Mouse (Mus musculus) intestine, embryonic 14.5 days (tissue): Measurements from ENCODE around the gene Gnb1. TPM values are rescaled to one million over a fixed set of nuclear protein-coding genes. Genes with fewer than 3 reads are reported as not detected.

Experiments
- ATAC-seq: fragments of 200-750 bp; cut with Nextera tagmentation; replicated peaks from 2 replicates; pipeline ENCODE4 v1.8.0; 2017; ENCODE audit warnings: low read depth, moderate number of reproducible peaks, moderate TSS enrichment, moderate library complexity; ENCODE audit not compliant: low FRiP score, low TSS enrichment
- DNase-seq: peaks from one replicate; pipeline ENCODE4 v3.0.0-alpha.2; 2018; ENCODE audit warnings: low spot score
- H3K27ac ChIP-seq: fragments of 300-500 bp; sonication (generic); 2 replicates; pipeline ENCODE4 v1.5.1; 2014; ENCODE audit warnings: low read depth, mild to moderate bottlenecking, control low read depth
- H3K27me3 ChIP-seq: fragments of 300-500 bp; sonication (generic); replicated peaks from 2 replicates; pipeline ENCODE4 v1.6.1; 2014; ENCODE audit warnings: low read length, control low read depth; ENCODE audit not compliant: control insufficient read depth, insufficient read depth
- H3K36me3 ChIP-seq: fragments of 300-500 bp; sonication (generic); 2 replicates; pipeline ENCODE4 v1.6.1; 2014; ENCODE audit warnings: low read length, control low read depth; ENCODE audit not compliant: control insufficient read depth, insufficient read depth
- H3K4me1 ChIP-seq: fragments of 300-500 bp; sonication (generic); replicated peaks from 2 replicates; pipeline ENCODE4 v1.6.1; 2014; ENCODE audit warnings: low read length, control low read depth, mixed read lengths; ENCODE audit not compliant: control insufficient read depth, insufficient read depth
- H3K4me2 ChIP-seq: fragments of 300-500 bp; sonication (generic); 2 replicates; pipeline ENCODE4 v1.6.1; 2014; ENCODE audit warnings: low read length
- H3K4me3 ChIP-seq: fragments of 300-500 bp; sonication (generic); 2 replicates; pipeline ENCODE4 v1.5.1; 2014; ENCODE audit warnings: low read depth, low read length, control low read depth, mixed read lengths
- H3K9ac ChIP-seq: fragments of 300-500 bp; sonication (generic); 2 replicates; pipeline ENCODE4 v1.6.1; 2014; ENCODE audit warnings: mild to moderate bottlenecking, low read length
- H3K9me3 ChIP-seq: fragments of 300-500 bp; sonication (generic); 2 replicates; pipeline ENCODE4 v1.6.1; 2016; ENCODE audit warnings: low read length, control low read depth; ENCODE audit not compliant: control insufficient read depth
- WGBS: fragments of 180-500 bp; shearing (Covaris S2); extraction: QIAGEN DNeasy Blood & Tissue Kit; methylation state at CpG from one replicate; pipeline ENCODE4 v1.1.7; 2014; 5-methylcytosine and 5-hydroxymethylcytosine counted together
- polyA plus RNA-seq: library from polyadenylated mRNA; unstranded; fragments of >200 nt; fragmentation: Nextera tagmentation; extraction: Ambion mirVana; gene quantifications from 2 replicates; pipeline ENCODE4 v1.2.1, GENCODE M21; 2014

Gnb1 gene
- polyA plus RNA-seq, 1 experiment from 2014 or later = 503 TPM

GRCm38 (mm10) chr4:155467237-155468010, 23.7 kb upstream of the Gnb1 start:
- Histone ChIP-seq H3K9ac (no peak overlapping the region), H3K9me3 (no peaks in the 10 kb centered on the region), H3K4me1 (0 out of 2 replicates have a peak, but pooled peaks cover 2% of the 10 kb centered on the region), H3K36me3 (no peaks in the 10 kb centered on the region), H3K4me2 (no peak overlapping the region), H3K27ac (no peak overlapping the region), H3K27me3 (no peaks in the 10 kb centered on the region), H3K4me3 (no peak overlapping the region)
- ATAC-seq (no peak), DNase-seq (no peak)
- WGBS = 85% methylated on average over 13 of the region's 13 CpGs

GRCm38 (mm10) chr4:155468952-155469351, 22.2 kb upstream of the Gnb1 start, which contains the start of gene Tmem52:
TSS of gene Tmem52 (plus strand) at chr4:155469114.
- Histone ChIP-seq H3K27ac (no peak within 1 kb of the TSS), H3K9ac (0 out of 2 replicates have a peak within 1 kb of the TSS, but pooled peaks have one; percentile 17), H3K4me1 (peaks cover 8% of the 10 kb centered on the region; the same call in 1 of the 2 replicates), H3K4me3 (peak within 1 kb of the TSS; percentile 15; the same call in 1 of the 2 replicates), H3K36me3 (no peaks in the 10 kb centered on the region), H3K9me3 (no peaks in the 10 kb centered on the region), H3K4me2 (peak within 1 kb of the TSS; percentile 44), H3K27me3 (no peaks in the 10 kb centered on the region)
- DNase-seq (peak; percentile 72), ATAC-seq (peak; percentile 76)
- WGBS = 16% methylated on average over 21 of the region's 21 CpGs

- H3K36me3 ChIP-seq = no peaks in the 10 kb centered on the region
- no peaks in the 10 kb centered on the region for H3K9me3 ChIP-seq
- no peaks in the 10 kb centered on the region for H3K27me3 ChIP-seq
- 83% methylated on average over 18 of the region's 18 CpGs for WGBS
- peaks cover 8% of the 10 kb centered on the region; the same call in 1 of the 2 replicates for H3K4me1 ChIP-seq
- no peak overlapping the region for H3K4me3 ChIP-seq
- DNase-seq (no peak), ATAC-seq (no peak)
- H3K4me2 ChIP-seq = no peak overlapping the region
- H3K27ac ChIP-seq = no peak overlapping the region
- no peak overlapping the region for H3K9ac ChIP-seq
These were observed 21.4 kb upstream of the Gnb1 start for GRCm38 (mm10) chr4:155469590-155470262.

GRCm38 (mm10) chr4:155470263-155470953, 20.8 kb upstream of the Gnb1 start:
- Histone ChIP-seq H3K27me3 (no peaks in the 10 kb centered on the region), H3K9me3 (no peaks in the 10 kb centered on the region), H3K9ac (no peak overlapping the region), H3K36me3 (no peaks in the 10 kb centered on the region), H3K4me1 (peaks cover 8% of the 10 kb centered on the region; the same call in 1 of the 2 replicates), H3K27ac (no peak overlapping the region), H3K4me3 (no peak overlapping the region), H3K4me2 (no peak overlapping the region)
- ATAC-seq = no peak
- DNase-seq = no peak
- WGBS = 70% methylated on average over 16 of the region's 16 CpGs

GRCm38 (mm10) chr4:155470997-155471396, 20.2 kb upstream of the Gnb1 start:
- H3K27me3 ChIP-seq = no peaks in the 10 kb centered on the region
- DNase-seq (no peak), ATAC-seq (no peak)
- no peak overlapping the region for H3K4me2 ChIP-seq
- H3K36me3 ChIP-seq = no peaks in the 10 kb centered on the region
- WGBS = 87% methylated on average over 7 of the region's 7 CpGs
- no peak overlapping the region for H3K27ac ChIP-seq
- H3K9me3 ChIP-seq = no peaks in the 10 kb centered on the region
- H3K4me3 ChIP-seq = no peak overlapping the region
- no peak overlapping the region for H3K9ac ChIP-seq
- peaks cover 8% of the 10 kb centered on the region; the same call in 1 of the 2 replicates for H3K4me1 ChIP-seq

GRCm38 (mm10) chr4:155471406-155471805, 19.8 kb upstream of the Gnb1 start:
- H3K27ac ChIP-seq = no peak overlapping the region
- H3K4me1 ChIP-seq = peaks cover 8% of the 10 kb centered on the region; the same call in 1 of the 2 replicates
- no peak for DNase-seq
- no peaks in the 10 kb centered on the region for H3K9me3 ChIP-seq
- H3K4me3 ChIP-seq = no peak overlapping the region
- H3K27me3 ChIP-seq = no peaks in the 10 kb centered on the region
- no peak overlapping the region for H3K4me2 ChIP-seq
- WGBS = 86% methylated on average over 7 of the region's 7 CpGs
- no peak overlapping the region for H3K9ac ChIP-seq
- no peak for ATAC-seq
- no peaks in the 10 kb centered on the region for H3K36me3 ChIP-seq

GRCm38 (mm10) chr4:155472716-155473290, 18.4 kb upstream of the Gnb1 start:
- no peak for ATAC-seq
- WGBS = 64% methylated on average over 3 of the region's 3 CpGs
- no peaks in the 10 kb centered on the region for H3K36me3 ChIP-seq
- H3K4me3 ChIP-seq = no peak overlapping the region
- H3K27ac ChIP-seq = no peak overlapping the region
- H3K4me2 ChIP-seq = no peak overlapping the region
- H3K9ac ChIP-seq = no peak overlapping the region
- no peaks in the 10 kb centered on the region for H3K9me3 ChIP-seq
- peaks cover 8% of the 10 kb centered on the region; the same call in 1 of the 2 replicates for H3K4me1 ChIP-seq
- no peaks in the 10 kb centered on the region for H3K27me3 ChIP-seq
- no peak for DNase-seq

- no peak overlapping the region for H3K4me3 ChIP-seq
- no peak overlapping the region for H3K27ac ChIP-seq
- no peak overlapping the region for H3K4me2 ChIP-seq
- no peaks in the 10 kb centered on the region for H3K27me3 ChIP-seq
- H3K4me1 ChIP-seq = peaks cover 8% of the 10 kb centered on the region; the same call in 1 of the 2 replicates
- no peak overlapping the region for H3K9ac ChIP-seq
- peak; percentile 60 for ATAC-seq
- H3K9me3 ChIP-seq = no peaks in the 10 kb centered on the region
- peak; percentile 72 for DNase-seq
- WGBS = 46% methylated on average over 5 of the region's 5 CpGs
- H3K36me3 ChIP-seq = no peaks in the 10 kb centered on the region
These were observed 17.8 kb upstream of the Gnb1 start for GRCm38 (mm10) chr4:155473319-155473718.
